Mouse (Mus musculus) left cerebral cortex, adult 8-10 months (tissue): ENCODE data around the gene Mttp. TPM values are rescaled to one million over a fixed set of nuclear protein-coding genes. Genes with fewer than 3 reads are reported as not detected.

Experiments
- DNase-seq, 2 experiments: peaks; one replicate each; pipeline ENCODE4 v3.0.0; 2022; ENCODE audit warnings: low spot score in 2 of 2
- total RNA-seq, 4 experiments: library from RNA; stranded (reverse); gene quantifications; 2 replicates each; pipeline ENCODE4 v1.2.4; 2022

Mttp gene
- total RNA-seq, 4 experiments from 2014 or later, result 7.3 to 7.8 (median 7.8) TPM

DNA sequence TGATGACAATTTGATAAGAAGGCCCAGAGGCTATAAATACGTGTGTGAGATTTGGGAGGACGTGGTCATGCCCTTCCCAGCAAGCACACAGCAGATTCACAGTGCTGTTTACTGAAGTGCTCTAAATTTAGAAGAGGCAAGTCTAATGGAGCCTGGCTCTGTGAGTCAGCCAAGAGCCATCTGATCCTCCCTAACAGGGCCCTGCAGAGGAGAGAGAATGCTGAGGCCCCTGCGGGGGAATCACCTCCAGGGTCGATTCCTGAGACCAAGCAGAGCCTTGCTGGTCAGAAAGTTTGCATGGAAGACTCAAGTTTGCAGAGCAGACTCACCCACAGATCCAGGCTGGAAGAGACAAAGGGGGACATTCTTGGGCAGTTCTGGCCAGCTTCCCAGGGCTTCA is 90.8 kb downstream of the Mttp start:
- no peak for DNase-seq

- no peak for DNase-seq
Observed at GRCm38 (mm10) chr3:138051431-138051830, 93.3 kb downstream of the Mttp start.

GRCm38 (mm10) chr3:138050772-138051171 is 94.0 kb downstream of the Mttp start:
- DNase-seq, result no peak

GRCm38 (mm10) chr3:138049555-138049954 is 95.2 kb downstream of the Mttp start:
- DNase-seq, result no peak

- DNase-seq, result no peak
Observed at GRCm38 (mm10) chr3:138043316-138043715, 101.5 kb downstream of the Mttp start.

GRCm38 (mm10) chr3:138041591-138042301 is 103.0 kb downstream of the Mttp start:
- no peak for DNase-seq

DNA sequence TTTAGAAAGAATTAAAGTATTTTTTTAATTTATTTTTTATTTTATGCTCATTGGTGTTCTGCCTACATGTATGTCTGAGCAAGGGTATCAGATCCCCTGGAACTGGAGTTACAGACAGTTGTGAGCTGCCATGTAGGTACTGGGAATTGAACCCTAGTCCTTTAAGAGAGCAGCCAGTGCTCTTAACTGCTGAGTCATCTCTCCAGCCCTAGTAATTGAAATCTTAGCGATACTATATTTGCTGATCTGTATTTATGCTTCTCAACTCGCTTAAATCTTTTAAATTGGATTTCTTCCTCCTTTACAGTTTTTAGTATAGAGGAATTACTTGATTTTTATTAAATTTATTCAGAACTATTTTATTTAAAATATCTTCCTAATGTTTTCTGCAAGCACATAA is 103.8 kb downstream of the Mttp start:
- DNase-seq, result no peak

Other genes with a start within 250 kb of the Mttp start
- 10 to 100 TPM; 62.0 to 71.8 (median 65.0) TPM for gene Lamtor3, start 226.5 kb downstream of the Mttp start, total RNA-seq
- 1 to 10 TPM; 3.4 to 5.9 (median 4.7) TPM for gene Dapp1, start 163.4 kb downstream of the Mttp start, total RNA-seq
- 1 to 10 TPM; 1.3 to 2.2 (median 1.6) TPM for gene 1110002E22Rik, start 79.9 kb downstream of the Mttp start, total RNA-seq
- under 1 TPM in 1 of 4 experiments, not detected in 3; 0.21 TPM for gene Gm5105, start 77.6 kb downstream of the Mttp start, total RNA-seq
- 1 to 10 TPM; 3.7 to 6.4 (median 4.7) TPM for gene Trmt10a, start 1.5 kb downstream of the Mttp start, total RNA-seq
- not detected for gene 4930579F01Rik, start 48.9 kb upstream of the Mttp start, total RNA-seq
- gene Adh7, start 72.8 kb upstream of the Mttp start, total RNA-seq, result under 1 TPM in 3 of 4 experiments, not detected in 1; 0.18 to 0.33 (median 0.20) TPM
- 1 to 10 TPM in 3 of 4 experiments, under 1 TPM in 1; 0.84 to 1.8 (median 1.6) TPM for gene Adh1, start 116.0 kb upstream of the Mttp start, total RNA-seq
- not detected for gene Adh6a, start 168.3 kb upstream of the Mttp start, total RNA-seq
- gene Adh6b, start 196.8 kb upstream of the Mttp start, total RNA-seq, result not detected